Mouse (Mus musculus) midbrain, postnatal 0 days (tissue): ENCODE data around the gene Agpat1. TPM values are rescaled to one million over a fixed set of nuclear protein-coding genes. Genes with fewer than 3 reads are reported as not detected.

Experiments used
- ATAC-seq: fragments of 200-750 bp; cut with Nextera tagmentation; 2 replicates; pipeline ENCODE4 v1.8.0; 2017; ENCODE audit warnings: moderate number of reproducible peaks, mild to moderate bottlenecking, moderate TSS enrichment, moderate library complexity; ENCODE audit not compliant: low FRiP score
- DNase-seq: peaks from one replicate; pipeline ENCODE4 v3.0.0-alpha.2; 2015; ENCODE audit warnings: low spot score
- H3K27ac ChIP-seq: fragments of 300-500 bp; sonication (generic); 2 replicates; pipeline ENCODE4 v1.5.1; 2014; ENCODE audit warnings: low read depth, mild to moderate bottlenecking, low read length, mixed read lengths
- H3K27me3 ChIP-seq: fragments of 300-500 bp; sonication (generic); 2 replicates; pipeline ENCODE4 v1.6.1; 2014; ENCODE audit warnings: low read length, control low read depth, mixed read lengths; ENCODE audit not compliant: insufficient read depth
- H3K36me3 ChIP-seq: fragments of 300-500 bp; sonication (generic); 2 replicates; pipeline ENCODE4 v1.6.1; 2014; ENCODE audit warnings: low read length, control low read depth, mixed read lengths; ENCODE audit not compliant: insufficient read depth
- H3K4me1 ChIP-seq: fragments of 300-500 bp; sonication (generic); 2 replicates; pipeline ENCODE4 v1.6.1; 2014; ENCODE audit warnings: mild to moderate bottlenecking, control low read depth, antibody characterized with exemption, low read length, mixed read lengths; ENCODE audit not compliant: insufficient read depth
- H3K4me2 ChIP-seq: fragments of 300-500 bp; sonication (generic); 2 replicates; pipeline ENCODE4 v1.6.1; 2014; ENCODE audit warnings: low read depth, mild to moderate bottlenecking, low read length, mixed read lengths; ENCODE audit not compliant: poor library complexity, severe bottlenecking
- H3K4me3 ChIP-seq: fragments of 300-500 bp; sonication (generic); 2 replicates; pipeline ENCODE4 v1.5.1; 2014; ENCODE audit warnings: low read depth, mild to moderate bottlenecking, low read length, moderate library complexity
- H3K9ac ChIP-seq: fragments of 300-500 bp; sonication (generic); replicated peaks from 2 replicates; pipeline ENCODE4 v1.6.1; 2014; ENCODE audit warnings: mild to moderate bottlenecking, low read length, moderate library complexity, mixed read lengths; ENCODE audit not compliant: poor library complexity, severe bottlenecking
- H3K9me3 ChIP-seq: fragments of 300-500 bp; sonication (generic); 2 replicates; pipeline ENCODE4 v1.6.1; 2016; ENCODE audit warnings: low read length, control low read depth
- CTCF ChIP-seq: IDR thresholded peaks from 2 replicates; pipeline ENCODE4 v1.5.1; 2016; ENCODE audit warnings: antibody characterized with exemption, mild to moderate bottlenecking
- WGBS: fragments of 180-500 bp; shearing (Covaris S2); extraction: QIAGEN DNeasy Blood & Tissue Kit; methylation state at CpG from one replicate; pipeline ENCODE4 v1.1.7; 2014; 5-methylcytosine and 5-hydroxymethylcytosine counted together
- polyA plus RNA-seq: library from polyadenylated mRNA; unstranded; fragments of >200 nt; fragmentation: Nextera tagmentation; extraction: Ambion mirVana; gene quantifications from 2 replicates; pipeline ENCODE4 v1.2.1, GENCODE M21; 2015
- total RNA-seq: library from RNA; depleted of rRNA; stranded (reverse); fragments of >200 nt; gene quantifications from 2 replicates; pipeline ENCODE4 v1.2.3, GENCODE M21; 2014

Gene Agpat1
- total and polyA plus RNA-seq, 2 experiments from 2014 or later, result 103 to 383 TPM

DNA sequence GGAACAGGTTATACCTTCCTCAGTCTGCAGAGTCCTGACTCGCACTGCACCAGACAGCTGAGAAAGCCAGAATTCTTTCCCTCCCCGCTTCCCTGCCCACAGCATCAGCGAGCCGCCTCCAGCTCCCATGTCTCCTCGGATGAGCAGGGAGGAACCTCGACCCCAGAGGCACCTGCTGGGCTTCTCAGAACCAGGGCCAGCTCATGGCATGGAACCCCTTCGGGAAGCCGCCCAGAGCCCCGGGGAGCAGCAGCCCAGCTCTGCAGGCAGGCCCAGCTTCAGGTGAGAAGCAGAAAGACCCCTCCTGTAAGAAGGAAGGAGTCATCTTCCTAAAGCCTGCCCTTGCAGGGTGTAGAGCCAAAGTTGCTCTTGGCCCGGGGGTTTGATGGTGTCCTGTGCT lies 48.5 kb downstream of the Agpat1 start:
- H3K4me3 ChIP-seq, result no peak overlapping the region
- ATAC-seq (no peak), DNase-seq (no peak)
- no peak overlapping the region for H3K27ac ChIP-seq
- H3K9me3 ChIP-seq, result no peaks in the 10 kb centered on the region
- H3K4me2 ChIP-seq, result no peak overlapping the region
- H3K27me3 ChIP-seq, result no peaks in the 10 kb centered on the region
- H3K36me3 ChIP-seq, result peaks cover 60% of the 10 kb centered on the region
- WGBS, result 91% methylated on average over 10 of the region's 10 CpGs
- no peak overlapping the region for H3K9ac ChIP-seq
- TF ChIP-seq CTCF, result no peak
- peaks cover 6% of the 10 kb centered on the region for H3K4me1 ChIP-seq

DNA sequence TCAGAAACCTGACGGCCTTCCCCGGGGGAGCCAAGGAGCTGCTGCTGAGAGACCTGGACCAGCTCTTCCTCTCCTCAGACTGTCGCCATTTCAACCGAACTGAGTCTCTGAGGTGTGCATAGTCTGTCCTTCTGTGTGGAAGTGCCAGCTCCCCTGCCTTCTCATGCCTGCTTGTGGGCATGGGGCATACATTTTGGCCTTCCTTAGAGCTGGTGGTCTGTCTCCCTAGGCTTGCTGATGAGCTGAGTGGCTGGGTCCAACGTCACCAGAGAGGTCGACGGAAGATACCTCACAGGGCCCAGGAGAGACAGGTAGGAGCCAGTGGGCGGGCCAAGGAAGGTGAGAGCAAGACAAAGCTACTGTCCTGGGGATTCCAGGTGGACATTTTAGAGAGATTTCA lies 48.9 kb downstream of the Agpat1 start:
- Histone ChIP-seq H3K4me2 (no peak overlapping the region), H3K9ac (no peak overlapping the region), H3K27me3 (no peaks in the 10 kb centered on the region)

DNA sequence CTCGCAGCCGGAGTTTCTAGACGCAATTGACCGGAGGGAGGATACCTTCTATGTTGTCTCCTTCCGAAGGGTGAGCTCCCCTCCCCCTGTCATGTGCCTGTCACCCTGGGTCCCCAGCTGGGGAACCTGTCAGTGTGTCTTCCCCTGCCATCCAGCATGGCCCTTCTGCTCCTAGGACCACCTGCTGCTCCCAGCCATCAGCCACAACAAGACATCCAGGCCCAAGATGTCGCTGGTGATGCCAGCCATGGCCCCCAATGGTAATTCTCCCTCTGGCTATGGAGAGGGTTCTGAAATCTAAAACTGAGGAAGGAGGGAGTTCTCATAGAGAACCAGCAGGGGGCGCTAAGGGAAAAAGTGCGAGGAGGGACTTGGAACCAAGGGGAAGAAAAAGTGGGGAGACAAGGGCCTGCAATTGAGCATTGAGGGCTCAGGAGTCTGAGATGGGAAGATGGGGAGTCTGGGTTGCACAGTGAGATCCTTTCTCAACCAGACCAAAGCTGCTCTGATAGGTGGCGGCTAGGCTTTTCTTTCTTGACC lies 49.8 kb downstream of the Agpat1 start:
- 66% methylated on average over 9 of the region's 9 CpGs for WGBS
- TF ChIP-seq CTCF, result peak; percentile 85
- DNase-seq (peak; percentile 43), ATAC-seq (no peak)
- H3K36me3 ChIP-seq, result peaks cover 57% of the 10 kb centered on the region
- H3K27me3 ChIP-seq, result no peaks in the 10 kb centered on the region
- no peak overlapping the region for H3K27ac ChIP-seq
- H3K4me3 ChIP-seq, result no peak overlapping the region
- no peak overlapping the region for H3K4me2 ChIP-seq
- no peak overlapping the region for H3K9ac ChIP-seq
- H3K9me3 ChIP-seq, result no peaks in the 10 kb centered on the region
- H3K4me1 ChIP-seq, result no peaks in the 10 kb centered on the region

More for the DNA sequence above, 48.9 kb downstream of the Agpat1 start:
- no peak for DNase-seq
- 92% methylated on average over 8 of the region's 8 CpGs for WGBS
- H3K27ac ChIP-seq, result no peak overlapping the region
- H3K4me1 ChIP-seq, result peaks cover 2% of the 10 kb centered on the region
- TF ChIP-seq CTCF, result no peak
- no peaks in the 10 kb centered on the region for H3K9me3 ChIP-seq
- peaks cover 60% of the 10 kb centered on the region for H3K36me3 ChIP-seq
- ATAC-seq, result no peak
- no peak overlapping the region for H3K4me3 ChIP-seq

DNA sequence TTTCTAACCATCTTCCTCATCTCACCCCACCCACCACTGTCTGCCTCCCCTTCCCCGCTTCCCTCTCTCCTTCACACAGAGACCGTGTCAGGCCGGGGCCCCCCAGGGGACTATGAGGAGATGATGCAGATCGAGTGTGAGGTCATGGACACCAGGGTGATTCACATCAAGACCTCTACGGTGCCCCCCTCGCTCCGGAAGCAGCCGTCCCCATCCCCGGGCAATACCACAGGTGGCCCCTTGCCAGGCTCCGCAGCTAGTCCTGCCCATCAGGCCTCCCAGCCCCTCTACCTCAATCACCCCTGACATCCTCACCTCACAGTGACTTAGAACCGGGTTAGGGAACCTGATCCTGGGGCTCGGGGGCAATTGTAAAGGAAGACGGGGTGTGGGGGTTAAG lies 50.3 kb downstream of the Agpat1 start:
- 92% methylated on average over 13 of the region's 13 CpGs for WGBS
- Histone ChIP-seq H3K27me3 (peaks cover 3% of the 10 kb centered on the region; the same call in 1 of the 2 replicates), H3K9me3 (no peaks in the 10 kb centered on the region), H3K4me2 (no peak overlapping the region), H3K9ac (no peak overlapping the region), H3K4me1 (no peaks in the 10 kb centered on the region), H3K36me3 (peaks cover 51% of the 10 kb centered on the region), H3K4me3 (no peak overlapping the region), H3K27ac (no peak overlapping the region)
- no peak for ATAC-seq
- no peak for DNase-seq
- no peak for TF ChIP-seq CTCF

DNA sequence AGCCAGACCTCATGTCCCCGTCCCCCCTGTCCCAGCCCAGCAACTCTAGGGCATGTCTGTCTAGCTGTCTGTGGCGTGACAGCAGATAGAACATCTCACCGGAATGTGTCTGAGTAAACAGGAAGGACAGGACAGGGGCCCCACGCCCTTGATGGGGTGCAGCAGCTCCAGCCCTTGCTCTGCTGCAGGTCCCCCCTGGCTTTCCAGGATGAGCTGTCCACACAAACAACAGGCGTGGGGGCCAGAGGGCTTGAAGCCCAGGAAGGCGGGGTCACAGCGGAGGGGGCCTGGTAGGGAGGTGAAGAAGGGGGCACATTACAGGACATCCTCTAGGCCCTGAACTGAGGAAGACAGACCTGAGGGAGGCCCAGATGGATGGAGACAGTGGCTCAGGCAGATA lies 51.1 kb downstream of the Agpat1 start:
- Histone ChIP-seq H3K27me3 (peaks cover 9% of the 10 kb centered on the region; the same call in 1 of the 2 replicates), H3K4me2 (no peak overlapping the region), H3K4me3 (no peak overlapping the region), H3K36me3 (peaks cover 44% of the 10 kb centered on the region), H3K9me3 (no peaks in the 10 kb centered on the region), H3K9ac (no peak overlapping the region), H3K27ac (no peak overlapping the region), H3K4me1 (no peaks in the 10 kb centered on the region)
- no peak for TF ChIP-seq CTCF
- ATAC-seq, result no peak
- no peak for DNase-seq
- WGBS, result 85% methylated on average over 7 of the region's 7 CpGs

DNA sequence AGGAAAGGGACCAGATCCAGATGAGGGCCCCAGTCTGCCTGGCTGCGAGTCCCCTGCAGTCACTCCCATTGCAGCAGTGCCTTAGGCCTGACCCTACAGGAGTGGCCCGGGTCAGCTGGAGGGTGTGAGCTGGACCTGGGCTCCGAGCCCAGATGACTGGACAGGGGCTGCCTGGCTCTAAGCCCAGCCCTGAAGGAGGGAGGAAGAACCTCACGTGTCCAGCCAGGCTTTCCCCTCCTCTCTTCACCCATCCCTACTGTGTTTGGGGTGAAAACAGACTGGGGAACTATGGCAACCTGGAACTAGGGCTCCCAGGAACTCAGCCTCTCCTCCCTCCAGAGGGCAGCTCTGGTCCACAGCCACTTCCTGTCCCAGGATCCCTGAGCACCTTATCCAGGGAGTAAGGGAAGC lies 51.5 kb downstream of the Agpat1 start:
- Histone ChIP-seq H3K9ac (no peak overlapping the region), H3K4me1 (no peaks in the 10 kb centered on the region), H3K9me3 (no peaks in the 10 kb centered on the region), H3K36me3 (peaks cover 40% of the 10 kb centered on the region), H3K27ac (no peak overlapping the region), H3K4me2 (no peak overlapping the region), H3K4me3 (no peak overlapping the region), H3K27me3 (peaks cover 9% of the 10 kb centered on the region; the same call in 1 of the 2 replicates)
- DNase-seq, result peak; percentile 75
- peak; percentile 18; the same call in 1 of the 2 replicates for ATAC-seq
- WGBS, result 53% methylated on average over 4 of the region's 4 CpGs
- TF ChIP-seq CTCF, result peak; percentile 49
